Mouse (Mus musculus): ENCODE data around the gene Otud1.

DNA sequence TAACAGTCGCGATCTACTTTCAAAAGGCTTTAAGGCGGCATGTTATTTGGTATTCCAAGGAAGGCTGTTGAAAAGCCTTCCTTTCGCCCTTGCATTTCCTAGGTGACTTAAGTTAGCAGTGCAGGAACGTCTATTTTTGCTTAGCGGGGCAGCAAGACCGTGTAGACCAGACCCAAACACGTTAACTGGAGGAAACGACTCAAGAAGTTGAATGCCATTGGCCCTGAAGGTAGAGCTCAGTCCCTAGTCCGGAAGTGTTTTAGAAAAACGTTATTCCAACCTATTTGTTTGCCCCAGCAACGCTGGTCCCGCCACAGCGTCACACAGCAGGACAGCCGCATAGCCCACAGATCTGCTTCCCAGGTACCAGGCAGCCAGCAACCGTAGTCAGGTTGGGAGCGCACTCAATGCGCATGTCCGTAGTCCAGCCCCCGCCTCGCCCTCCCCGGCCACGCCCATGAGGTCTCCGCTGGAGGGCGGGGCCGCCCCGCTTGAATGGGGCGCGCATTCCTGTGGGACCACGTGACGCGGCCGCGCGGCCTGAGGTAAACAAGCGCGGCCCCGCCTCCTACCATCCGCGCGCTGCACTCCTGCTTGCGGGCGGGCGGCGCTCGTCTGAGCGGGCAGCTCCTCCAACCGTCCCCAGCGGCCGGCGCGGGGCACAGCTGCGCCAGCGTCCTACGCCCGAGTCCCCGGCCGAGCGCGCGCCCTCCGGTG, at the start of gene Otud1:
- TF ChIP-seq GATA1 (IDR thresholded peaks at IDR 0.05; ENCODE audit: low read length) (no peak), TAL1 (IDR thresholded peaks at IDR 0.05; ENCODE audit: low read length) (no peak)
